Comparison of ENCODE assay signal across 13 mouse cellular contexts in genomic region chr13:63669031-63669430, GRCm38 (mm10).
DNase-seq lines count a peak whose midpoint lies in the region; ATAC-seq and TF ChIP-seq lines count a peak whose summit lies in the region.
"Had no signal": no experiment of that assay in that cellular context is flagged by ENCODE, and none has a peak within 500 bp of the region (broad histone marks: within the 10 kb centered on the region; RNA-seq: fewer than 3 reads in every experiment).

No protein-coding gene starts in this region.

- WGBS in hindbrain, embryonic 10.5 days = 5% methylated on average over 2 of the region's 2 CpGs
- 9% methylated on average over 2 of the region's 2 CpGs for WGBS in hindbrain, embryonic 14.5 days

- in situ Hi-C loops in ES-E14 (cut with MboI; ENCODE audit: low sequenced_read_pairs in 2 of 2, unreplicated experiment in 2 of 2) = no loop called here

- no peak overlapping the region for H3K4me2 ChIP-seq in hindbrain, embryonic 14.5 days (replicated peaks)

- H3K36me3 ChIP-seq in hindbrain, embryonic 10.5 days = no peaks in the 10 kb centered on the region
- no peaks in the 10 kb centered on the region for H3K36me3 ChIP-seq in hindbrain, embryonic 14.5 days (replicated peaks; ENCODE audit: control insufficient read depth, insufficient read depth)
- no peaks in the 10 kb centered on the region for H3K36me3 ChIP-seq in ES-E14 (ENCODE audit: control insufficient read depth, insufficient read depth, low read length, poor library complexity, severe bottlenecking)
- H3K36me3 ChIP-seq: midbrain, embryonic 10.5 days had no signal

- H3K27ac ChIP-seq in hindbrain, embryonic 10.5 days = no peak overlapping the region
- no peak overlapping the region for H3K27ac ChIP-seq in hindbrain, embryonic 14.5 days
- no peak overlapping the region for H3K27ac ChIP-seq in ES-E14 (ENCODE audit: insufficient read depth, low read depth, low read length, poor library complexity, severe bottlenecking)
- H3K27ac ChIP-seq: left cerebral cortex, adult 2 months; midbrain, embryonic 10.5 days had no signal

- H3K4me1 ChIP-seq in hindbrain, embryonic 10.5 days (replicated peaks) = peaks cover 12% of the 10 kb centered on the region
- no peaks in the 10 kb centered on the region for H3K4me1 ChIP-seq in hindbrain, embryonic 14.5 days (replicated peaks; ENCODE audit: control insufficient read depth, insufficient read depth, low read length)
- H3K4me1 ChIP-seq in ES-E14 (ENCODE audit: control insufficient read depth in 2 of 2, insufficient read depth in 2 of 2, low read length in 2 of 2, poor library complexity in 1 of 2) = peaks cover 0 to 15% of the 10 kb centered on the region in 2 experiments; a peak in 1 of 4 replicates

- no peak for ATAC-seq in hindbrain, embryonic 14.5 days (ENCODE audit: low FRiP score)
- ATAC-seq: inflammation-experienced regulatory T-cells, adult 6 months had no signal

- no peak overlapping the region for H3K9ac ChIP-seq in hindbrain, embryonic 14.5 days
- H3K9ac ChIP-seq in ES-E14 (ENCODE audit: insufficient read depth, low read depth, low read length, poor library complexity, severe bottlenecking) = no peak overlapping the region

- no peaks in the 10 kb centered on the region for H3K9me3 ChIP-seq in hindbrain, embryonic 10.5 days
- no peaks in the 10 kb centered on the region for H3K9me3 ChIP-seq in hindbrain, embryonic 14.5 days (ENCODE audit: control insufficient read depth, low read length)
- no peaks in the 10 kb centered on the region for H3K9me3 ChIP-seq in ES-E14 (ENCODE audit: control insufficient read depth, insufficient read depth, low read depth, low read length)
- H3K9me3 ChIP-seq: midbrain, embryonic 10.5 days had no signal

- H3K4me3 ChIP-seq in hindbrain, embryonic 10.5 days = no peak overlapping the region
- H3K4me3 ChIP-seq in hindbrain, embryonic 14.5 days (replicated peaks; ENCODE audit: low read length) = no peak overlapping the region
- H3K4me3 ChIP-seq in ES-E14 (ENCODE audit: insufficient read depth in 1 of 2, low read depth in 1 of 2, low read length in 2 of 2, poor library complexity in 1 of 2, severe bottlenecking in 1 of 2) = no peak overlapping the region
- H3K4me3 ChIP-seq: left cerebral cortex, adult 2 months; midbrain, embryonic 10.5 days; myocyte had no signal

- DNase-seq in hindbrain, embryonic 10.5 days (ENCODE audit: low spot score) = peak; percentile 11
- DNase-seq in hindbrain, embryonic 14.5 days (ENCODE audit: low spot score) = no peak
- peak; percentile 59 for DNase-seq in ES-E14 (ENCODE audit: low read depth, low spot score)
- peak; percentile 20 for DNase-seq in embryo, embryonic 9.5 days (ENCODE audit: extremely low spot score)
- peak; percentile 30 to 70 for DNase-seq in kidney, postnatal 36 days
- DNase-seq in frontal cortex, postnatal 14 days (ENCODE audit: low spot score in 2 of 2) = no peak
- DNase-seq in retina, embryonic 14.5 days (ENCODE audit: low spot score) = no peak
- DNase-seq: heart, adult 18-20 months; heart, postnatal 14 days had no signal

- peaks cover 28% of the 10 kb centered on the region for H3K27me3 ChIP-seq in hindbrain, embryonic 10.5 days (ENCODE audit: insufficient read depth, poor library complexity, severe bottlenecking)
- H3K27me3 ChIP-seq in hindbrain, embryonic 14.5 days (ENCODE audit: control insufficient read depth, insufficient read depth, low read length) = no peaks in the 10 kb centered on the region

TF ChIP-seq in ES-E14, 5 proteins besides CTCF, POLR2A, EP300 and RAD21:
- TF ChIP-seq HCFC1 (IDR thresholded peaks at IDR 0.05; ENCODE audit: borderline replicate concordance, insufficient read depth, low read length) (no peak), ZNF384 (IDR thresholded peaks at IDR 0.05; ENCODE audit: low read depth, low read length) (no peak), MAFK (IDR thresholded peaks at IDR 0.05; ENCODE audit: insufficient read depth, low read depth, low read length) (no peak), ZC3H11A (IDR thresholded peaks at IDR 0.05; ENCODE audit: borderline replicate concordance, low read depth, low read length) (no peak), CHD2 (IDR thresholded peaks at IDR 0.05; ENCODE audit: low read depth, low read length) (no peak)

Comparison
In these comparisons a context has a peak if more than half of its experiments do, and no peak if none do; other contexts are left out.
1. DNase-seq: peak in hindbrain, embryonic 10.5 days (single experiment), ES-E14 (single experiment), embryo, embryonic 9.5 days (single experiment) and kidney, postnatal 36 days (2 of 2); none in hindbrain, embryonic 14.5 days (single experiment), frontal cortex, postnatal 14 days (0 of 2) and retina, embryonic 14.5 days (single experiment).